Mouse (Mus musculus) left cerebral cortex, postnatal 25 days (tissue): ENCODE measurements around the gene Rnaseh2b. TPM values are rescaled to one million over a fixed set of nuclear protein-coding genes. Genes with fewer than 3 reads are reported as not detected.

ENCODE experiments used
- DNase-seq, 2 experiments: peaks; one replicate each; pipeline ENCODE4 v3.0.0; 2022; ENCODE audit warnings: low spot score in 2 of 2, mixed read lengths in 1 of 2
- intact Hi-C: fragments of 180-260 bp; cut with DNase I; formaldehyde crosslinking; loops from one replicate; pipeline ENCODE4 v1.15.1; 2025
- total RNA-seq, 2 experiments: library from RNA; stranded (reverse); gene quantifications; 2 replicates each; pipeline ENCODE4 v1.2.3; 2021

The Rnaseh2b gene
- total RNA-seq, 2 experiments from 2014 or later: 10.1 to 11.6 TPM

GRCm38 (mm10) chr14:62350186-62350585 is 57.8 kb downstream of the Rnaseh2b start:
- DNase-seq: no peak
- intact Hi-C loops: no loop called here

GRCm38 (mm10) chr14:62350890-62351289 is 58.5 kb downstream of the Rnaseh2b start:
- DNase-seq: no peak

GRCm38 (mm10) chr14:62353372-62353771 is 61.0 kb downstream of the Rnaseh2b start:
- intact Hi-C loops: no loop called here

More at GRCm38 (mm10) chr14:62350890-62351289, 58.5 kb downstream of the Rnaseh2b start:
- intact Hi-C loops: no loop called here

GRCm38 (mm10) chr14:62353793-62354192 is 61.4 kb downstream of the Rnaseh2b start:
- no peak for DNase-seq
- intact Hi-C loops: no loop called here

More at GRCm38 (mm10) chr14:62353372-62353771, 61.0 kb downstream of the Rnaseh2b start:
- DNase-seq: no peak

GRCm38 (mm10) chr14:62355201-62355600 is 62.8 kb downstream of the Rnaseh2b start:
- intact Hi-C loops: no loop called here
- no peak for DNase-seq

GRCm38 (mm10) chr14:62361263-62361980 is 69.0 kb downstream of the Rnaseh2b start:
- DNase-seq: no peak
- intact Hi-C loops: loop anchor here (2.0 kb wide), 1 partner anchor 19 kb away; no protein-coding TSS in a partner anchor

- DNase-seq: no peak
- intact Hi-C loops: no loop called here
Observed at GRCm38 (mm10) chr14:62363774-62364173, 71.4 kb downstream of the Rnaseh2b start.

GRCm38 (mm10) chr14:62370819-62371218 is 78.4 kb downstream of the Rnaseh2b start:
- intact Hi-C loops: no loop called here
- no peak for DNase-seq

GRCm38 (mm10) chr14:62374001-62374400 is 81.6 kb downstream of the Rnaseh2b start:
- intact Hi-C loops: no loop called here
- DNase-seq: no peak

- intact Hi-C loops: no loop called here
- peak in 1 of 2 experiments; percentile 35 for DNase-seq
Observed at GRCm38 (mm10) chr14:62375694-62376093, 83.3 kb downstream of the Rnaseh2b start.

GRCm38 (mm10) chr14:62376115-62376514 is 83.7 kb downstream of the Rnaseh2b start:
- intact Hi-C loops: no loop called here

GRCm38 (mm10) chr14:62379391-62379790 is 87.0 kb downstream of the Rnaseh2b start:
- intact Hi-C loops: no loop called here
- peak in 1 of 2 experiments; percentile 55 for DNase-seq

More at GRCm38 (mm10) chr14:62376115-62376514, 83.7 kb downstream of the Rnaseh2b start:
- DNase-seq: no peak

- intact Hi-C loops: loop anchor here (2.0 kb wide), 1 partner anchor 20 kb away; no protein-coding TSS in a partner anchor
- peak in 1 of 2 experiments; percentile 22 for DNase-seq
Observed at GRCm38 (mm10) chr14:62380606-62381005, 88.2 kb downstream of the Rnaseh2b start.

GRCm38 (mm10) chr14:62383109-62383508 is 90.7 kb downstream of the Rnaseh2b start:
- intact Hi-C loops: no loop called here
- no peak for DNase-seq

GRCm38 (mm10) chr14:62383786-62384299 is 91.5 kb downstream of the Rnaseh2b start:
- intact Hi-C loops: no loop called here
- no peak for DNase-seq

- intact Hi-C loops: loop anchor here (1.0 to 2.0 kb wide), 2 partner anchors 66 to 708 kb away; no protein-coding TSS in a partner anchor
Observed at GRCm38 (mm10) chr14:62389064-62389728, 96.8 kb downstream of the Rnaseh2b start.

GRCm38 (mm10) chr14:62389729-62390536 is 97.5 kb downstream of the Rnaseh2b start:
- intact Hi-C loops: loop anchor here (1.0 to 2.0 kb wide), 2 partner anchors 65 to 709 kb away; no protein-coding TSS in a partner anchor
- DNase-seq: peak in 1 of 2 experiments; percentile 6

More at GRCm38 (mm10) chr14:62389064-62389728, 96.8 kb downstream of the Rnaseh2b start:
- peak; percentile 44 to 92 for DNase-seq

GRCm38 (mm10) chr14:62392754-62393153 is 100.4 kb downstream of the Rnaseh2b start:
- DNase-seq: no peak
- intact Hi-C loops: no loop called here

- intact Hi-C loops: no loop called here
Observed at GRCm38 (mm10) chr14:62395346-62395745, 103.0 kb downstream of the Rnaseh2b start.

More at GRCm38 (mm10) chr14:62395346-62395745, 103.0 kb downstream of the Rnaseh2b start:
- DNase-seq: no peak
